Mouse (Mus musculus) liver, embryonic 14.5 days (tissue): ENCODE measurements around the gene Ccdc24.

Source experiments
- CTCF ChIP-seq: IDR thresholded peaks from 2 replicates; pipeline ENCODE4 v1.5.1; 2016; ENCODE audit warnings: antibody characterized with exemption, low read depth, control low read depth
- EP300 ChIP-seq: IDR thresholded peaks from 2 replicates; pipeline ENCODE4 v1.6.1; 2016; ENCODE audit warnings: antibody characterized with exemption, low read depth

- no peak for TF ChIP-seq CTCF
- no peak for TF ChIP-seq EP300
These were observed 14.3 kb upstream of the Ccdc24 start for GRCm38 (mm10) chr4:117886644-117887043.
